Mouse (Mus musculus) neural tube, embryonic 13.5 days (tissue): ENCODE measurements around the gene Zfp654. TPM values are rescaled to one million over a fixed set of nuclear protein-coding genes. Genes with fewer than 3 reads are reported as not detected.
A peak's percentile ranks its signal among the peaks of the same experiment; 100 is the strongest.

Source experiments
- ATAC-seq: fragments of 200-750 bp; cut with Nextera tagmentation; 2 replicates; pipeline ENCODE4 v1.8.0; 2017; ENCODE audit warnings: low read depth, mild to moderate bottlenecking, moderate TSS enrichment, moderate library complexity
- H3K27ac ChIP-seq: fragments of 300-500 bp; sonication (generic); replicated peaks from 2 replicates; pipeline ENCODE4 v1.5.1; 2015; ENCODE audit warnings: moderate library complexity, mild to moderate bottlenecking, inconsistent platforms
- H3K27me3 ChIP-seq: fragments of 300-500 bp; sonication (generic); 2 replicates; pipeline ENCODE4 v1.6.1; 2015; ENCODE audit warnings: mild to moderate bottlenecking, inconsistent platforms
- H3K36me3 ChIP-seq: fragments of 300-500 bp; sonication (generic); 2 replicates; pipeline ENCODE4 v1.6.1; 2015; ENCODE audit warnings: mild to moderate bottlenecking, inconsistent platforms
- H3K4me1 ChIP-seq: fragments of 300-500 bp; sonication (generic); replicated peaks from 2 replicates; pipeline ENCODE4 v1.6.1; 2015; ENCODE audit warnings: inconsistent platforms
- H3K4me2 ChIP-seq: fragments of 300-500 bp; sonication (generic); 2 replicates; pipeline ENCODE4 v1.6.1; 2015; ENCODE audit warnings: inconsistent platforms, mild to moderate bottlenecking, moderate library complexity
- H3K4me3 ChIP-seq: fragments of 300-500 bp; sonication (generic); 2 replicates; pipeline ENCODE4 v1.5.1; 2015; ENCODE audit warnings: mild to moderate bottlenecking, inconsistent platforms
- H3K9ac ChIP-seq: fragments of 300-500 bp; sonication (generic); 2 replicates; pipeline ENCODE4 v1.6.1; 2015; ENCODE audit warnings: moderate library complexity, mild to moderate bottlenecking, inconsistent platforms
- H3K9me3 ChIP-seq: fragments of 300-500 bp; sonication (generic); 2 replicates; pipeline ENCODE4 v1.6.1; 2016; ENCODE audit warnings: inconsistent platforms
- WGBS: fragments of 180-500 bp; shearing (Covaris S2); methylation state at CpG from one replicate; pipeline ENCODE4 v1.1.7; 2015; 5-methylcytosine and 5-hydroxymethylcytosine counted together
- polyA plus RNA-seq: library from polyadenylated mRNA; unstranded; fragments of >200 nt; fragmentation: Nextera tagmentation; extraction: Ambion mirVana; gene quantifications from 2 replicates; pipeline ENCODE4 v1.2.1, GENCODE M21; 2015

Zfp654 gene
- polyA plus RNA-seq, result 5.7 and 7.4 TPM in 2 replicates

DNA sequence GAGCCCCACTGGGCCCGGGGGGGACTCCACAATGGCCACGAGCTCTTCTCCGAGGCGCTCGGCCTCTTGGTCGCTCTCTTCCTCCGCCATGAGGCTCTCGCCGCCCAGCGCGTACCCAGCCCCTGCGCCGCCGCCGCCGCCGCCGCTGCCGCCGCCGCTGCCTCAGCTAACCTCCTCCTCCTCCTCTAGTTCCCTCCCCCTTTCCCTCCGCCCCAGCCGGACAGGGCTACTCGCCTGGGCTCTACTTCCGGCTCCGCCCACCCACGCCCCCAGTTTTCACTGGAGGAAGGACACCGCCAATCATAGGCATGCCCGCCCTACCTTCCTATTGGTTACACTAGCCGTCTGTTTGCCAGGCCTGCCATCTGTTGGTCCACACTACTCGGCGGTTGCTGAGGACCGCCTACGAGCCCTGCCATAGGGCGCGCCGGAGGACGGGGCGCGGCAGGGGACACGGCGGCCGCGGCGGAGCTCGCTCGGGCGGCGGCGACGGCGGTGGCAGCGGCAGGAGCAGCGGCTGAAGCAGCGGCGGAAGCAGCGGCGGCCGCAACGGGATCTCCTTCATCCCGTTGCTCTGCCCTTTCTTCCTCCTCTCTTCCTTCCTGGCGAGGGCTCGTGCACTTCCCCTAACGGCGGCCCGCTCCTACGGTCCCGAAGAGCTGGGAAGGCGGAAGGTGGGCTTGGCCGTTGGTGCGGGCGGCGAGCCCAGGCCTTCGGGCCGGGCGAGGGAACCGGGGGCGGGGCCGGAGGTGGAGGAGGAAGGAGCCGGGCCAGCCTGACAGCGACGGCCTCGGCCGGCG lies at the start of gene Zfp654, which contains the start of gene Cggbp1:
Gene Zfp654 (minus strand): TSS at position 90 of the 800 bp plus-strand sequence.
Gene Cggbp1 (plus strand): TSS at position 434 of the 800 bp plus-strand sequence.
- Histone ChIP-seq H3K9ac (peak within 1 kb of the TSS; percentile 90), H3K4me1 (peaks cover 32% of the 10 kb centered on the region), H3K27ac (peak within 1 kb of the TSS; percentile 97), H3K36me3 (peaks cover 20% of the 10 kb centered on the region), H3K27me3 (no peaks in the 10 kb centered on the region), H3K4me3 (peak within 1 kb of the TSS; percentile 88), H3K4me2 (peak within 1 kb of the TSS; percentile 97), H3K9me3 (no peaks in the 10 kb centered on the region)
- WGBS, result under 1% methylated on average over 67 of the region's 85 CpGs
- peak; percentile 100 for ATAC-seq

DNA sequence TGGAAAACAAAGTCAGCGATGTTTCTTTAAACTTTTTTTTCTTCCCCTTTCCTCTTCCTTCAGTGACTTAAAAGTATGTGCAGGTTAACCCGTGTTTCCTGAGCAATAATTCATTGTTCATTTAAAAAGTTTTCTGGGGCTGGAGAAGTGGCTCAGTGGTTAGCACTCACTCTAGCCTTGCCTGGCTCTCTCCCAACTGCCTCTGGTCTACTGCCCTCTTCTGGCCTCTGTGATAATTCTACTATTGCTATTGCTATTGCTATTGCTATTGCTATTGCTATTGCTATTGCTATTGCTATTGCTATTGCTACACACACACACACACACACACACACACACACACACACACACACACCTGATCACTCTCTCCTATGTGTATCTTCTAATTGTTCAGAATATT lies 47.6 kb upstream of the Zfp654 start:
- no peak overlapping the region for H3K4me2 ChIP-seq
- H3K27ac ChIP-seq, result no peak overlapping the region
- 73% methylated on average over 2 of the region's 2 CpGs for WGBS
- no peaks in the 10 kb centered on the region for H3K27me3 ChIP-seq
- no peak overlapping the region for H3K4me3 ChIP-seq
- no peaks in the 10 kb centered on the region for H3K9me3 ChIP-seq
- ATAC-seq, result no peak
- H3K9ac ChIP-seq, result no peak overlapping the region
- no peaks in the 10 kb centered on the region for H3K4me1 ChIP-seq
- no peaks in the 10 kb centered on the region for H3K36me3 ChIP-seq

DNA sequence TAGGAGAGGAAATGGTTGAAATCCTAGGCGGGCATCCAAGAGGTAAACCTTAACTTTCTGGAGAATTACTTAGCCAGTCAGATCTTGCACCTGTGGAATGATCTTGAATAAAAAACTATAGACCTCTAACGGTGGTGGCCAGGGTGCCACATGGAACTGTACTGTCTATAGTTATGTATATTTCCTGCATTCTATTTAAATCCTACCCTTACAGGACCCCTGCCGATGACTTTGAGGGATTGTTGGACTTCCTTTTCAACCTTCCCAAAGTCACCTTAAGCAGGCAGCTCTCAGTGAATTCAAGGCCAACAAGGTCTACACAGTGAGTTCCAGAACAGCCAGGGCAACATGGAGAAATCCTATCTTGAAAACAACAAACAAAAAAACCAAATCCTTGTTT lies 38.0 kb upstream of the Zfp654 start:
- ATAC-seq, result no peak
- H3K36me3 ChIP-seq, result no peaks in the 10 kb centered on the region
- 93% methylated on average over 3 of the region's 3 CpGs for WGBS

DNA sequence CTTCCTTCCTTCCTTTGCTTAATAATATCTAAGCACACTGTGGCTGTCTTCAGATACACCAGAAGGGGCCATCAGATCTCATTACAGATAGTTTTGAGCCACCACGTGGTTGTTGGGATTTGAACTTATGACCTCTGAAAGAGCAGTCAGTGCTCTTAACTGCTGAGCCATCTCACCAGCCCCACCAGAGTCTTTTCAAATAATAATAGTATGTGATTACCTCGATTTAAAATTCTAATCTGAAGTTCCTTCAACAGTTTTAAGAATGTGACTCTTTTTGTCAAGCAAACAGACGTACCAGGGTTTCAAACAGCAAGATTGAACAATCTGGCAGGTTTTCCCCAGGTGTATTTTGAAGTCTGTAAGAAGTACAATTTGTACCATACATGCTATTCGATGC lies 34.1 kb upstream of the Zfp654 start:
- H3K9me3 ChIP-seq, result no peaks in the 10 kb centered on the region
- no peak for ATAC-seq
- H3K27me3 ChIP-seq, result no peaks in the 10 kb centered on the region
- H3K4me3 ChIP-seq, result no peak overlapping the region
- H3K9ac ChIP-seq, result no peak overlapping the region
- WGBS, result 44% methylated on average over 4 of the region's 4 CpGs
- peaks cover 3% of the 10 kb centered on the region; the same call in 1 of the 2 replicates for H3K4me1 ChIP-seq
- H3K4me2 ChIP-seq, result no peak overlapping the region
- no peak overlapping the region for H3K27ac ChIP-seq
- no peaks in the 10 kb centered on the region for H3K36me3 ChIP-seq

More for the DNA sequence above, 38.0 kb upstream of the Zfp654 start:
- H3K4me1 ChIP-seq, result peaks cover 3% of the 10 kb centered on the region; the same call in 1 of the 2 replicates
- H3K4me2 ChIP-seq, result no peak overlapping the region
- H3K9ac ChIP-seq, result no peak overlapping the region
- no peak overlapping the region for H3K4me3 ChIP-seq
- H3K27ac ChIP-seq, result no peak overlapping the region
- no peaks in the 10 kb centered on the region for H3K9me3 ChIP-seq
- H3K27me3 ChIP-seq, result no peaks in the 10 kb centered on the region

DNA sequence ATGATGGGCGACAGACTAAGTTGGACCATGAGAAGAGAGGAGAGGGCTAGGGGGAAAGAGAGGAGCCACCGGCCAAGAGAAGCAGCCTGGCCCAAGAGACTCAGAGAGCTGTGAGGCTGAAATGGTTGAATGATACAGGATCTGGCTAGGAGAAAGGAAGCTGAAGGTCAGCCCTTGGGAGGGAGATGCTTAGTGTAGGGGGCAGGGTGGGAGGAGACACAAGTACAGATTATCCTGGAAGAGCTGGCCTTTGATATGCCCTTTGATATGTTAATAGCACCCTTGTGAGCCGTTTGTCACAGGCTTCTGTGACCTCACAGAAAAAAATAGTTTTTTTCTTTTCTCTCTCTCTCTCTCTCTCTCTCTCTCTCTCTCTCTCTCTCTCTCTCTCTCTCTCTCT lies 33.7 kb upstream of the Zfp654 start:
- Histone ChIP-seq H3K36me3 (no peaks in the 10 kb centered on the region), H3K9me3 (no peaks in the 10 kb centered on the region), H3K4me3 (no peak overlapping the region), H3K4me2 (no peak overlapping the region), H3K4me1 (peaks cover 3% of the 10 kb centered on the region; the same call in 1 of the 2 replicates), H3K27me3 (no peaks in the 10 kb centered on the region), H3K27ac (no peak overlapping the region), H3K9ac (no peak overlapping the region)
- 25% methylated on average over 3 of the region's 3 CpGs for WGBS
- ATAC-seq, result no peak

DNA sequence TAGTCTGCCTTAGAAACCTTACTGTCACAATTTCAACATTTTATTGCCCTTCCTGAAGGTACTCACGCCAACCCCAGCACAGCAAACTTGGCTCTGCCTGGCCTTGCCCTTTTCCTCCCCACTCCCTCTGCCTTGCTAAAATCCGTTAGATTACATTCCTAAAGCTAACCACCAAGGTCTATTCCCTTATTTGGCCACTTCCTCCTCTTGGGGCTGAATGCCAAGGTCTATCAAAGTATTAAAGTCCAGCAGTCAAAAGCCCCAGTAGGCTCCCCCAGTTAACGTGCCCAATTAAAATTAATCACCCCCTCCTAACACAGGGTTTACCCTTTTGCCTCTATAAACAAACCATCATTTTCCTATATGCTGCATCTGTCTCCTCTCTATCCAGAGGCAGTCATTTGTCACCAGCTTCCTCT lies 33.0 kb upstream of the Zfp654 start:
- Histone ChIP-seq H3K9ac (no peak overlapping the region), H3K27me3 (no peaks in the 10 kb centered on the region), H3K27ac (no peak overlapping the region), H3K4me3 (no peak overlapping the region), H3K4me1 (peaks cover 3% of the 10 kb centered on the region; the same call in 1 of the 2 replicates), H3K9me3 (no peaks in the 10 kb centered on the region), H3K4me2 (no peak overlapping the region), H3K36me3 (no peaks in the 10 kb centered on the region)
- 26% methylated on average over 3 of the region's 3 CpGs for WGBS
- no peak for ATAC-seq

DNA sequence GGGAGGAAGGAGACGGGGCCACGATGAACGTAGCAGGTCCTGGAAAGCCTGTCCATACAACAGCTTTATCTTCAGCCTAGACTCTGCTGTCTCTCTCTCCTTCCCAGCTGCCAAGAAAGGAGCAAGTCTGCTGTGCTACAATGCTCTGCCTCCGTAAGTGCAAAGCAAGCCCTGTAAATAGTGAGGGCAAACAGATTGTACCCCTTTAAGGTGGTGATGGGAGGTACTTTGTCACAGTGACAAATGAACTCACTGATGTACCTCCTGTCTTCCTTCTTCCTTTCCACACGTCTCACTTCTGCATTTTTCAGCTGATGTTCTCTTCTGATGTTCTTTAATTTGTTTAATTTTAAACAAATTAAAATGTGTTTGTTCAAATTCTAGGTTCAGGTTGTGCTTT lies 32.4 kb upstream of the Zfp654 start:
- 71% methylated on average over 5 of the region's 5 CpGs for WGBS
- Histone ChIP-seq H3K9ac (no peak overlapping the region), H3K27me3 (no peaks in the 10 kb centered on the region), H3K4me3 (no peak overlapping the region), H3K27ac (no peak overlapping the region), H3K4me1 (peaks cover 3% of the 10 kb centered on the region; the same call in 1 of the 2 replicates), H3K4me2 (no peak overlapping the region), H3K9me3 (no peaks in the 10 kb centered on the region), H3K36me3 (no peaks in the 10 kb centered on the region)
- no peak for ATAC-seq

DNA sequence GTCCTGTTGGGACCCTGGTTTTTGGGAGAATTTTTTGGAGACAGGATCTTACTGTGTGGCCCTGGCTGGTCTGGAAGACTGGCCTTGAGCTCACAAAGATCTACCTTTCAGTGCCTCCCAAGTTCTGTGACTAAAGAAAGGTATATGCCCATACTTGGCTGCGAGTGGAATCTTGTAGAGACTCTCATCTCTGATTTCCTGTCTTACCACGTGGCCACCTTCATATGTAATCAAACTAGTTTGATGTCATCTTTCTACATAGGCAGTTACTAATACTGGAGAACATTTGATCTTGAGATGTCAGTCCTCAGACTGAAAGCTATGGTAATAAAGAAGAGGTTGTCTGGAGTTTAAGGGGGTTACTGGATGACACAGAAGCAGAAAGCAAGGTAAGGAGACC lies 30.0 kb upstream of the Zfp654 start:
- no peak overlapping the region for H3K4me2 ChIP-seq
- no peaks in the 10 kb centered on the region for H3K9me3 ChIP-seq
- no peak overlapping the region for H3K27ac ChIP-seq
- H3K4me3 ChIP-seq, result no peak overlapping the region
- ATAC-seq, result no peak
- no peaks in the 10 kb centered on the region for H3K27me3 ChIP-seq
- H3K4me1 ChIP-seq, result peaks cover 3% of the 10 kb centered on the region; the same call in 1 of the 2 replicates
- WGBS, result 90% methylated on average over 2 of the region's 2 CpGs
- no peaks in the 10 kb centered on the region for H3K36me3 ChIP-seq
- no peak overlapping the region for H3K9ac ChIP-seq

DNA sequence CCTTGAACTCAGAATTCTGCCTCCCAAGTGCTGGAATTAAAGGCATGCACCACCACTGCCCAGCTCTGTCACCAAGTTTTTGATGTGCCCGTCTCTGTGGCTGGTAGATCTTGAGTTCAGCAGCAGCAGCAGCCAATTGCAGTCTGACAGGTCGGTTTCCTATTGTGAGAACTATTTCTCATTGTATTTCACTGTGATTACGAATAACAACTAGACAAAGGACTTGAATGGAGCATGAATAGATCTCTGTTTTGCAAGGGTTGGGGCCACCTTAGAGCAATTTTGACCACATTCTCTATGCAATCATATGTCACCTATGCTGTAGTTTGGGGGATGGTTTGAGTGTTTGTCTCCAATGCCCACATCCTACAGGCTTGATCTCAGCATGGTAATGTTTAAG lies 29.5 kb upstream of the Zfp654 start:
- Histone ChIP-seq H3K27ac (no peak overlapping the region), H3K4me2 (no peak overlapping the region), H3K36me3 (no peaks in the 10 kb centered on the region), H3K9me3 (no peaks in the 10 kb centered on the region), H3K4me1 (peaks cover 3% of the 10 kb centered on the region; the same call in 1 of the 2 replicates), H3K27me3 (no peaks in the 10 kb centered on the region), H3K9ac (no peak overlapping the region), H3K4me3 (no peak overlapping the region)
- ATAC-seq, result no peak
- WGBS, result 81% methylated on average over 3 of the region's 3 CpGs

DNA sequence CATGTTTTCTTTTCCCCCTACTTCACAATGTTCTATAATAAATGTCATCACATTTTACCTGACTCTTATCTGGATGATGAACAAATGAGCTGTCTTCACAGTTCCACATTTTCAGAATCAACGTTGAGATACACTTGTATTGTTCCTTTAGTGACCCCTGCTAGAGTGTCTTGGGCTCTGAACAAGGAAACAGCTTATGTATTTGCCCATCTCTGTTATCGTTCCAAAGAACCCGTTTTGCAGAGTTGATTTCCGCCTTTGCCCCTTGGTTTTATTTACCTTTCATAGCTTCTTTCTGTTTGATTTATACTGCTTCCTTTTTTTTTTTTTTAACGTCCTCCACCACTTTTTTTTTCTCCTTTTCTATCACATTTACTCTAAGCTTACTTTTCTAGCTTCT lies 28.3 kb upstream of the Zfp654 start:
- no peaks in the 10 kb centered on the region for H3K27me3 ChIP-seq
- H3K27ac ChIP-seq, result no peak overlapping the region
- H3K9ac ChIP-seq, result no peak overlapping the region
- ATAC-seq, result no peak
- no peaks in the 10 kb centered on the region for H3K36me3 ChIP-seq
- H3K4me1 ChIP-seq, result no peaks in the 10 kb centered on the region
- H3K4me3 ChIP-seq, result no peak overlapping the region
- no peak overlapping the region for H3K4me2 ChIP-seq
- H3K9me3 ChIP-seq, result no peaks in the 10 kb centered on the region
- WGBS, result 84% methylated on average over 5 of the region's 5 CpGs

DNA sequence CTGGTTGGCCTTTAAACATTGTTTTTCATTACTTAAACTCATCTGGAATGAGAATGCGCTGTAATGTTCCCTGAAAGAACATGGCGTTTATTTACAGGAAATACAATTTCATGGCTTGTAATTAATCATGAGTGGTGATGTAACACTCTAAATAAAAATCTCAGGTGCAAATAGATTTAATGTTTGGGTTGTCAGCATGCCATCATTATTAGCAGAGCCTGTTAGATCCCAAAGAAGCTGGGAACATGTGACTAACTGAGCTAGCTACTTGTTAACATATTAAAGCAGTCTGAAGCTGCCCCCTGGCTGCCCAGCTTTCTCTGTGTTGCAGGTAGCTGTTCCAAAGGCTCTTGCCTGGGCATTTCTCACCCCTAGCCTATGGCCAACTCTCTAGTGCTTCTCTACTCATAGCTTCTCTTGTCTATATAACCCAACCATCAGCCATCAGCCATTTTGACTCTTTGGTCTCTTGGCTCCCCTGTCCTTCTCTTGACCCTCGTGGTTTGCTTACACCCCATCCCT lies 27.2 kb upstream of the Zfp654 start:
- 86% methylated on average over 3 of the region's 3 CpGs for WGBS
- H3K4me3 ChIP-seq, result no peak overlapping the region
- H3K36me3 ChIP-seq, result no peaks in the 10 kb centered on the region
- ATAC-seq, result no peak
- no peaks in the 10 kb centered on the region for H3K27me3 ChIP-seq
- no peak overlapping the region for H3K9ac ChIP-seq
- no peaks in the 10 kb centered on the region for H3K9me3 ChIP-seq
- no peak overlapping the region for H3K4me2 ChIP-seq
- H3K27ac ChIP-seq, result no peak overlapping the region
- peaks cover 4% of the 10 kb centered on the region for H3K4me1 ChIP-seq

DNA sequence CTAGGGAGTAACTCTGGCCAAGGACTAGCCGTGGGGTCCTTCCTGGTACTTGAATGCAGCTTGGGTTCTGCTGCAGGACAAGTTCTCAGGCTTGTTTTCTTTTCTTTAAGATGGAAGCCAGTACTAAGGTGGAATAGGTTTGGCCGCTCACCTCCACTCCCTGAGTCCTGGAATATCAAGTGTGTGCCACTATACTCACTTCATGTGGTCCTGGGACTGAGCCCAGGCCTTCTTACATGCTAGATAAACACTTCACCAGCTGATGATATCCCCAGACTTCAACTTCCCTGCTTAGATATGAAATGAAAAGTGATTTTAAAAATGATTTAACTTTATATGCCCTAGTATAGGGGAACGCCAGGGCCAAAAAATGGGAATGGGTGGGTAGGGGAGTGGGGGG lies 25.9 kb upstream of the Zfp654 start:
- Histone ChIP-seq H3K9me3 (no peaks in the 10 kb centered on the region), H3K27me3 (no peaks in the 10 kb centered on the region), H3K4me2 (no peak overlapping the region), H3K27ac (no peak overlapping the region), H3K4me1 (peaks cover 4% of the 10 kb centered on the region), H3K36me3 (no peaks in the 10 kb centered on the region), H3K9ac (no peak overlapping the region), H3K4me3 (no peak overlapping the region)
- WGBS, result 93% methylated on average over 3 of the region's 3 CpGs
- no peak for ATAC-seq
